Mouse (Mus musculus) small intestine, adult 10 weeks (tissue): ENCODE data around the gene Rnf186. TPM values are rescaled to one million over a fixed set of nuclear protein-coding genes. Genes with fewer than 3 reads are reported as not detected.

ENCODE experiments used
- polyA plus RNA-seq: library from polyadenylated mRNA; stranded (reverse); fragments of 350-450 nt; fragmentation: Illumina TruSeq; extraction: RNeasy Lipid Tissue Mini Kit (QIAGEN cat#74804); gene quantifications from one replicate; pipeline ENCODE4 v1.2.3, GENCODE M21; 2014; ENCODE audit warnings: low replicate concordance

Rnf186 gene
- polyA plus RNA-seq = 5.7 TPM

DNA sequence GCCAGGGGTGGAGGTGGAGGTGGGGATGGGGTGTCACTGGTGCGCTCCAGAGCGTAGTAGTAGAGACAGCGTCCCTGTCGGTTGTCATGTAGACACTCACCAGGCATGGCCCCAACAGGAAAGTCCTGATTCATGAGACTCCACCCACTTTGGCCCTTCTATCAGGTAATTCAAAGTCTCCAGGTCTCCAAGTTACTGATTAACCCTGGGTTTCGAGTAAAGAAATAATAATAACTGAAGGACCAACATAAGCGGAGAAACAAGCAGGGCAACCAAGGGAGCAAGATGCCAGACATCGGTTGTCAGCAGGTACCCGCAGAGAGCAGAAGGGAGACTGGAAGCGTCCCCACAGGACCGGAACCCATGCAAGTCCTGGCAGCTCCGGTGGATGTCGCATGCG lies at the start of gene Rnf186:
Rnf186 (plus strand) TSS at position 247 of the 400 bp plus-strand sequence.

DNA sequence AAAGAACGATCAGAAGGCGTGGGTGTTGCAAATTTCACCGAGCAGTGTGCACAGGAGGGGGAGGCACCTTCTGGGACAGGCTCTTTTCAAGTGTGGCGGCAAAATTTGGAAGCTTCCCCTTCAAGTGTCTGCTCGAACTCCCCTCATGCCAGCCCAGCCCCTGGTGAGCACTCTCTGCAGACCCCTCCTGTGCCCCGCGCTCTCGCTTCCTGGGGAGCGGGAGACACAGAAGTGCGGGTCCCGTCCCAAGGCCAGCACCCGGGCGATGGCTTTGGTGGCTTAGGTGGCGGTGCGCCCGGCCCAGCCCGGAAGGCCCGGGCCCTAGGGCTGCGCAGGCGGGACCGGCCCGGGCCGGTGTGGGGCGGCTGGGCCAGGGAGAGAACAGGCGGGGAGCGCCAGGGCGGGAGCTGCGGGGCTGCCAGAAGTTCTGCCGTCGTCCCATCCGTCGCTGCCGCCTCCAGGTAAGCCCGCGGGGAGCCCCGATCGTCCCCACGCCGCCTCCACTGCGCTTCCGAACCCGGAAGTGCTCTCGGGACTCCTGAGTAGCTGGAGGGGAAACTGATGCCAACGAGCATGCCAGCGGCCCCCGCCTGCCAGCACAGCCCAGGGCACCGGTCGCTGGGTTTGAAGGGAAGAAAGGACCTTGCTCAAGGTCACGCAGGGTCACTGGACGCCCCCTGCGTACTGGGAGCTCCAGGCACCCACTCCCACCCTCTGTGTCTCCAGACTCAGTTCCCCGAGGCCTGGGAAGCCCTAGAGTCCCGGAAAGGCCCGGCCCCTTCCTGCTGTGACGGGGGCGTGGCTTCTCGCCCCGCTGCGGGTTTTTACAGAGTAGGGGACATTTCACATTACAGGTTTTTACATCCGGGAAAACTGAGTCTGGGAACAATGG lies 6.2 kb downstream of the Rnf186 start, which contains the start of gene Tmco4:
Tmco4 (plus strand) TSS at position 62 of the 892 bp plus-strand sequence.

Other genes with a start within 250 kb of the Rnf186 start
- not detected for gene Pla2g2c, start 242.3 kb upstream of the Rnf186 start, polyA plus RNA-seq
- gene Ubxn10, start 229.9 kb upstream of the Rnf186 start, polyA plus RNA-seq = not detected
- 0.33 TPM for gene Pla2g2f, start 209.5 kb upstream of the Rnf186 start, polyA plus RNA-seq
- gene Pla2g2d, start 191.4 kb upstream of the Rnf186 start, polyA plus RNA-seq = 8.3 TPM
- 0.48 TPM for gene Pla2g5, start 103.6 kb upstream of the Rnf186 start, polyA plus RNA-seq
- not detected for gene Gm13030, start 93.1 kb upstream of the Rnf186 start, polyA plus RNA-seq
- not detected for gene Pla2g2e, start 89.2 kb upstream of the Rnf186 start, polyA plus RNA-seq
- gene Otud3, start 53.2 kb upstream of the Rnf186 start, polyA plus RNA-seq = 2.1 TPM
- gene Tmco4, start 5.8 kb downstream of the Rnf186 start, polyA plus RNA-seq = 3.8 TPM
- not detected for gene Htr6, start 108.5 kb downstream of the Rnf186 start, polyA plus RNA-seq
- gene Nbl1, start 125.9 kb downstream of the Rnf186 start, polyA plus RNA-seq = 0.56 TPM
- 235 TPM for gene Minos1, start 164.0 kb downstream of the Rnf186 start, polyA plus RNA-seq
- 39.4 TPM for gene Capzb, start 225.8 kb downstream of the Rnf186 start, polyA plus RNA-seq